Mouse (Mus musculus) CH12.LX (cell line): ENCODE data around the gene Exoc1. TPM values are rescaled to one million over a fixed set of nuclear protein-coding genes. Genes with fewer than 3 reads are reported as not detected.

Source experiments
- DNase-seq: peaks from one replicate; pipeline ENCODE4 v3.0.0-alpha.2; 2013; ENCODE audit errors: extremely low read depth
- H3K27ac ChIP-seq: 2 replicates; pipeline ENCODE4 v1.5.1; 2012; ENCODE audit warnings: low read depth, mild to moderate bottlenecking, control low read depth, moderate library complexity; ENCODE audit not compliant: insufficient read depth
- H3K27me3 ChIP-seq: replicated peaks from 2 replicates; pipeline ENCODE3; 2012; ENCODE audit warnings: inconsistent platforms
- H3K36me3 ChIP-seq, 2 experiments: replicated peaks in 1 of 2; 2 replicates each; pipeline versions ENCODE3 to v1.6.1; 2012; ENCODE audit warnings: inconsistent platforms in 1 of 2, low read length in 1 of 2, mild to moderate bottlenecking in 1 of 2, mixed read lengths in 1 of 2, moderate library complexity in 1 of 2; ENCODE audit not compliant: control insufficient read depth in 1 of 2, insufficient read depth in 1 of 2
- H3K4me1 ChIP-seq, 2 experiments: 2 replicates each; pipeline ENCODE4 v1.6.1; 2012; ENCODE audit warnings: inconsistent platforms in 1 of 2, moderate library complexity in 1 of 2; ENCODE audit not compliant: insufficient read depth in 2 of 2, control insufficient read depth in 1 of 2
- H3K4me2 ChIP-seq: 2 replicates; pipeline ENCODE4 v1.6.1; 2012; ENCODE audit warnings: low read depth, mild to moderate bottlenecking, control low read depth; ENCODE audit not compliant: poor library complexity, insufficient read depth, severe bottlenecking
- H3K4me3 ChIP-seq, 3 experiments: fragments of 150-350 bp in 1 of 3; sonication (generic) in 1 of 3; replicated peaks in 1 of 3; 2 replicates each; pipeline versions ENCODE3 to v1.5.1; 2011 to 2012; ENCODE audit warnings: low read depth in 2 of 3, low read length in 2 of 3, mild to moderate bottlenecking in 2 of 3, moderate library complexity in 2 of 3, control low read depth in 1 of 3, improper control_type of control experiment in 1 of 3, inconsistent platforms in 1 of 3, mixed read lengths in 1 of 3; ENCODE audit not compliant: poor library complexity in 1 of 3
- H3K79me2 ChIP-seq: replicated peaks from 2 replicates; pipeline ENCODE4 v1.6.1; 2012; ENCODE audit warnings: mild to moderate bottlenecking, moderate library complexity; ENCODE audit not compliant: control insufficient read depth, poor library complexity, insufficient read depth, severe bottlenecking; ENCODE audit errors: extremely low read depth
- H3K9ac ChIP-seq: 2 replicates; pipeline ENCODE4 v1.6.1; 2012; ENCODE audit warnings: low read depth, mild to moderate bottlenecking, control low read depth, moderate library complexity; ENCODE audit not compliant: insufficient read depth
- H3K9me3 ChIP-seq: replicated peaks from 2 replicates; pipeline ENCODE3; 2012; ENCODE audit warnings: low read length, inconsistent platforms, mixed read lengths
- CHD1 ChIP-seq: IDR thresholded peaks from 2 replicates; pipeline ENCODE4 v1.6.1; 2012; ENCODE audit warnings: low read depth, low read length, improper control_type of control experiment, inconsistent platforms
- CHD2 ChIP-seq: IDR thresholded peaks from 2 replicates; pipeline ENCODE4 v1.6.1; 2011; ENCODE audit warnings: low read length, improper control_type of control experiment
- CTCF ChIP-seq, 2 experiments: IDR thresholded peaks in 1 of 2; conservative IDR thresholded peaks in 1 of 2; 2 replicates each; pipeline ENCODE4 v1.5.1; 2011 to 2012; ENCODE audit warnings: low read depth in 2 of 2, low read length in 2 of 2, improper control_type of control experiment in 1 of 2, inconsistent platforms in 1 of 2, mild to moderate bottlenecking in 1 of 2, moderate library complexity in 1 of 2
- EP300 ChIP-seq: IDR thresholded peaks from 2 replicates; pipeline ENCODE4 v1.6.1; 2011; ENCODE audit warnings: low read length, improper control_type of control experiment
- ETS1 ChIP-seq: conservative IDR thresholded peaks from 2 replicates; pipeline ENCODE4 v1.6.1; 2012; ENCODE audit warnings: low read depth, mild to moderate bottlenecking, inconsistent platforms, low read length, improper control_type of control experiment, moderate library complexity
- GABPA ChIP-seq: IDR thresholded peaks from 2 replicates; pipeline ENCODE4 v1.6.1; 2012; ENCODE audit warnings: low read depth, low read length, improper control_type of control experiment, inconsistent platforms; ENCODE audit not compliant: insufficient replicate concordance
- HCFC1 ChIP-seq: IDR thresholded peaks from 2 replicates; pipeline ENCODE4 v1.6.1; 2012; ENCODE audit warnings: low read depth, mild to moderate bottlenecking, inconsistent platforms, low read length, improper control_type of control experiment
- KAT2A ChIP-seq: IDR thresholded peaks from 2 replicates; pipeline ENCODE4 v1.6.1; 2012; ENCODE audit warnings: low read length, improper control_type of control experiment, inconsistent platforms; ENCODE audit not compliant: insufficient replicate concordance
- MAFK ChIP-seq: IDR thresholded peaks from 2 replicates; pipeline ENCODE4 v1.6.1; 2011; ENCODE audit warnings: low read length, improper control_type of control experiment; ENCODE audit not compliant: insufficient replicate concordance
- MAZ ChIP-seq: IDR thresholded peaks from 2 replicates; pipeline ENCODE4 v1.6.1; 2012; ENCODE audit warnings: low read depth, mild to moderate bottlenecking, inconsistent platforms, low read length, improper control_type of control experiment, moderate library complexity
- MEF2A ChIP-seq: IDR thresholded peaks from 2 replicates; pipeline ENCODE4 v1.6.1; 2014; ENCODE audit warnings: low read depth, mild to moderate bottlenecking, inconsistent platforms, low read length, improper control_type of control experiment, borderline replicate concordance
- MXI1 ChIP-seq: IDR thresholded peaks from 2 replicates; pipeline ENCODE4 v1.6.1; 2011; ENCODE audit warnings: mild to moderate bottlenecking, low read depth, low read length, improper control_type of control experiment
- NELFE ChIP-seq: IDR thresholded peaks from 2 replicates; pipeline ENCODE4 v1.6.1; 2011; ENCODE audit warnings: low read depth, low read length, improper control_type of control experiment
- PAX5 ChIP-seq: IDR thresholded peaks from 2 replicates; pipeline ENCODE4 v1.6.1; 2012; ENCODE audit warnings: low read length, inconsistent platforms, mixed read lengths
- POLR2A ChIP-seq: IDR thresholded peaks from 2 replicates; pipeline ENCODE4 v1.6.1; 2011; ENCODE audit warnings: low read depth, mild to moderate bottlenecking, improper control_type of control experiment, low read length
- POLR2AphosphoS2 ChIP-seq: IDR thresholded peaks from 2 replicates; pipeline ENCODE4 v1.6.1; 2011; ENCODE audit warnings: low read depth, low read length, improper control_type of control experiment
- RAD21 ChIP-seq: IDR thresholded peaks from 2 replicates; pipeline ENCODE4 v1.6.1; 2011; ENCODE audit warnings: low read depth, mild to moderate bottlenecking, low read length, improper control_type of control experiment, moderate library complexity
- SIN3A ChIP-seq: IDR thresholded peaks from 2 replicates; pipeline ENCODE4 v1.6.1; 2012; ENCODE audit warnings: low read length, improper control_type of control experiment, inconsistent platforms
- TCF12 ChIP-seq: IDR thresholded peaks from 2 replicates; pipeline ENCODE4 v1.6.1; 2014; ENCODE audit warnings: low read depth, mild to moderate bottlenecking, inconsistent platforms, low read length, improper control_type of control experiment
- USF1 ChIP-seq: IDR thresholded peaks from 2 replicates; pipeline ENCODE4 v1.6.1; 2014; ENCODE audit warnings: low read depth, mild to moderate bottlenecking, inconsistent platforms, low read length, improper control_type of control experiment
- USF2 ChIP-seq: conservative IDR thresholded peaks from 2 replicates; pipeline ENCODE4 v1.6.1; 2011; ENCODE audit warnings: low read depth, low read length, improper control_type of control experiment
- ZC3H11A ChIP-seq: IDR thresholded peaks from 2 replicates; pipeline ENCODE4 v1.6.1; 2012; ENCODE audit warnings: low read depth, mild to moderate bottlenecking, inconsistent platforms, low read length, improper control_type of control experiment
- ZMIZ1 ChIP-seq: IDR thresholded peaks from 2 replicates; pipeline ENCODE4 v1.6.1; 2012; ENCODE audit warnings: low read depth, mild to moderate bottlenecking, inconsistent platforms, low read length, improper control_type of control experiment
- ZNF384 ChIP-seq: IDR thresholded peaks from 2 replicates; pipeline ENCODE4 v1.6.1; 2012; ENCODE audit warnings: low read depth, low read length, improper control_type of control experiment, inconsistent platforms
- dilution Hi-C: fragments of 300-500 bp; cut with MboI; formaldehyde crosslinking; loops from 2 replicates; pipeline ENCODE4 v1.14.3; 2020; ENCODE audit warnings: low sequenced_read_pairs; ENCODE audit not compliant: extremely low pct_unique_long_range_greater_than_20kb, extremely low pct_ligation_motif_present
- in situ Hi-C: fragments of 300-500 bp; cut with MboI; formaldehyde crosslinking; loops from 3 replicates; pipeline ENCODE4 v1.14.3; 2019; ENCODE audit warnings: low sequenced_read_pairs, low pct_ligation_motif_present, low pct_unique_long_range_greater_than_20kb, mixed read lengths
- polyA plus RNA-seq: library from polyadenylated mRNA; unstranded; fragments of >175 nt; gene quantifications from 2 replicates; pipeline ENCODE4 v1.2.1, GENCODE M21; 2012; ENCODE audit warnings: low read depth; ENCODE audit not compliant: insufficient read length
- total RNA-seq, 2 experiments: library from RNA; depleted of rRNA; stranded (reverse); fragments of 300-350 nt in 1 of 2; fragments of >200 nt in 1 of 2; gene quantifications; 2 replicates each; pipeline ENCODE4 v1.2.3; 2012 to 2014

Gene Exoc1
- total and polyA plus RNA-seq, 3 experiments = 26.6 to 32.6 (median 30.4) TPM

- in situ Hi-C loops (no loop called here), dilution Hi-C loops (no loop called here)
- Histone ChIP-seq H3K27ac (no peak overlapping the region), H3K4me2 (no peak overlapping the region), H3K9ac (no peak overlapping the region), H3K4me1 (no peaks in the 10 kb centered on the region), H3K9me3 (no peaks in the 10 kb centered on the region), H3K36me3 (peaks cover 66 to 88% of the 10 kb centered on the region in 2 experiments), H3K79me2 (no peaks in the 10 kb centered on the region), H3K27me3 (no peaks in the 10 kb centered on the region), H3K4me3 (no peak overlapping the region)
- TF ChIP-seq CHD1 (no peak), POLR2A (no peak), KAT2A (no peak), POLR2AphosphoS2 (no peak), ZMIZ1 (no peak), MAFK (no peak), PAX5 (no peak), ZC3H11A (no peak), NELFE (no peak), ZNF384 (no peak), CHD2 (no peak), GABPA (no peak), MXI1 (no peak), SIN3A (no peak), USF1 (no peak), MEF2A (no peak), TCF12 (no peak), HCFC1 (no peak)
- no peak for DNase-seq
These were observed 86.2 kb downstream of the Exoc1 start for GRCm38 (mm10) chr5:76615276-76615675.

- no peak for TF ChIP-seq MAZ
- no peak for TF ChIP-seq EP300
- no peak for TF ChIP-seq ETS1
- TF ChIP-seq CHD1 = no peak
- TF ChIP-seq CTCF (conservative IDR thresholded peaks at IDR 0.05 in 1 of 2, IDR thresholded peaks at IDR 0.05 in 1 of 2; ENCODE audit: low read depth in 2 of 2, low read length in 2 of 2) = no peak
- no peak for TF ChIP-seq RAD21
- TF ChIP-seq USF2 = no peak
- no peak for TF ChIP-seq PAX5
- TF ChIP-seq TCF12 = no peak
- no peak for TF ChIP-seq ZNF384
- dilution Hi-C loops = no loop called here
These were observed 87.2 kb downstream of the Exoc1 start for GRCm38 (mm10) chr5:76616196-76616747.

More at GRCm38 (mm10) chr5:76616196-76616747, 87.2 kb downstream of the Exoc1 start:
- Histone ChIP-seq H3K79me2 (no peaks in the 10 kb centered on the region), H3K9me3 (no peaks in the 10 kb centered on the region), H3K27me3 (no peaks in the 10 kb centered on the region), H3K4me2 (no peak overlapping the region), H3K4me1 (no peaks in the 10 kb centered on the region), H3K9ac (no peak overlapping the region), H3K36me3 (peaks cover 58 to 87% of the 10 kb centered on the region in 2 experiments), H3K27ac (no peak overlapping the region), H3K4me3 (no peak overlapping the region)
- in situ Hi-C loops = no loop called here
- DNase-seq = no peak
